Mouse (Mus musculus) heart, embryonic 16.5 days (tissue): ENCODE data around the gene Exoc7. TPM values are rescaled to one million over a fixed set of nuclear protein-coding genes. Genes with fewer than 3 reads are reported as not detected.

Experiments used
- ATAC-seq: fragments of 200-750 bp; cut with Nextera tagmentation; replicated peaks from 2 replicates; pipeline ENCODE4 v1.8.0; 2017; ENCODE audit warnings: moderate number of reproducible peaks; ENCODE audit not compliant: insufficient read depth, low FRiP score; ENCODE audit errors: extremely low read depth
- H3K27ac ChIP-seq: fragments of 300-500 bp; sonication (generic); 2 replicates; pipeline ENCODE4 v1.5.1; 2014; ENCODE audit warnings: mild to moderate bottlenecking, low read length, control low read depth, moderate library complexity
- H3K27me3 ChIP-seq: fragments of 300-500 bp; sonication (generic); 2 replicates; pipeline ENCODE4 v1.6.1; 2014; ENCODE audit warnings: low read length, mixed read lengths; ENCODE audit not compliant: control insufficient read depth, insufficient read depth
- H3K36me3 ChIP-seq: fragments of 300-500 bp; sonication (generic); 2 replicates; pipeline ENCODE4 v1.6.1; 2014; ENCODE audit not compliant: control insufficient read depth, insufficient read depth
- H3K4me1 ChIP-seq: fragments of 300-500 bp; sonication (generic); 2 replicates; pipeline ENCODE4 v1.6.1; 2014; ENCODE audit warnings: low read length, mixed read lengths; ENCODE audit not compliant: control insufficient read depth, insufficient read depth
- H3K4me2 ChIP-seq: fragments of 300-500 bp; sonication (generic); 2 replicates; pipeline ENCODE4 v1.6.1; 2014; ENCODE audit warnings: low read depth, mild to moderate bottlenecking, control low read depth, low read length
- H3K4me3 ChIP-seq: fragments of 300-500 bp; sonication (generic); 2 replicates; pipeline ENCODE4 v1.5.1; 2014; ENCODE audit warnings: mild to moderate bottlenecking, control low read depth, low read length
- H3K9ac ChIP-seq: fragments of 300-500 bp; sonication (generic); 2 replicates; pipeline ENCODE4 v1.6.1; 2014; ENCODE audit warnings: low read length, control low read depth
- H3K9me3 ChIP-seq: fragments of 300-500 bp; sonication (generic); replicated peaks from 2 replicates; pipeline ENCODE4 v1.6.1; 2016; ENCODE audit warnings: low read length; ENCODE audit not compliant: control insufficient read depth
- WGBS: fragments of 180-500 bp; shearing (Covaris S2); extraction: QIAGEN DNeasy Blood & Tissue Kit; methylation state at CpG from one replicate; pipeline ENCODE4 v1.1.7; 2014; 5-methylcytosine and 5-hydroxymethylcytosine counted together
- polyA plus RNA-seq: library from polyadenylated mRNA; unstranded; fragments of >200 nt; fragmentation: Nextera tagmentation; extraction: Ambion mirVana; gene quantifications from 2 replicates; pipeline ENCODE4 v1.2.1, GENCODE M21; 2015

Exoc7 gene
- polyA plus RNA-seq, 1 experiment from 2014 or later = 54.6 TPM

- no peaks in the 10 kb centered on the region for H3K36me3 ChIP-seq
Observed at GRCm38 (mm10) chr11:116326963-116327603, 20.1 kb upstream of the Exoc7 start.

GRCm38 (mm10) chr11:116318719-116319659 lies 12.0 kb upstream of the Exoc7 start:
- Histone ChIP-seq H3K27me3 (no peaks in the 10 kb centered on the region), H3K27ac (no peak overlapping the region)
- ATAC-seq = peak; percentile 85

More at GRCm38 (mm10) chr11:116326963-116327603, 20.1 kb upstream of the Exoc7 start:
- no peak overlapping the region for H3K27ac ChIP-seq
- H3K4me3 ChIP-seq = no peak overlapping the region
- 69% methylated on average over 7 of the region's 7 CpGs for WGBS
- H3K9me3 ChIP-seq = no peaks in the 10 kb centered on the region
- ATAC-seq = no peak
- no peak overlapping the region for H3K9ac ChIP-seq
- peaks cover 3% of the 10 kb centered on the region; the same call in 1 of the 2 replicates for H3K4me1 ChIP-seq
- no peak overlapping the region for H3K4me2 ChIP-seq
- H3K27me3 ChIP-seq = no peaks in the 10 kb centered on the region

DNA sequence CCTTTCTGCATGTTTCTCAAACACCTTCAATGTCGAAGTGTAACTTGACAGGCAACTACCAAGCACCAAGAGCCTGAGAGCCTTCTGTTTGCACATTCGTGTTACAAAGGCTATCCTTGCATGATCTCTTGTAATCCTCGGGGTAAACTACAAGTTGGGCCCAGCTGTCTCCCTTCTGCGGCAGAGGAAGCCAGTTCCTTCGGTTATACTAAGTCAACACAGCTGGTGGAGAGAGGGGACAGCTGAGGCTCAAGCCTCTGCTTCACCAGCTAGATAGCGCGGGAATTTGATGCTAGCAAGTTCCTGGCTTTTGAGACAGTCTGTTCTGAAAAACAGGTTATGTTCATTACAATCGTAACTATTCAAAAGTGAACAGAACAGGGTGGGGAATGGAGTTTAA lies 5.3 kb upstream of the Exoc7 start:
- no peak overlapping the region; the same call in 1 of the 2 replicates for H3K27ac ChIP-seq
- no peak overlapping the region for H3K9ac ChIP-seq
- no peaks in the 10 kb centered on the region for H3K36me3 ChIP-seq
- WGBS = 45% methylated on average over 8 of the region's 8 CpGs
- no peaks in the 10 kb centered on the region for H3K27me3 ChIP-seq
- no peak overlapping the region for H3K4me3 ChIP-seq
- ATAC-seq = no peak
- H3K4me1 ChIP-seq = no peaks in the 10 kb centered on the region
- no peaks in the 10 kb centered on the region for H3K9me3 ChIP-seq
- no peak overlapping the region for H3K4me2 ChIP-seq

More at GRCm38 (mm10) chr11:116318719-116319659, 12.0 kb upstream of the Exoc7 start:
- peak overlapping the region; percentile 53 for H3K4me3 ChIP-seq
- peak overlapping the region; percentile 95 for H3K4me2 ChIP-seq
- H3K9me3 ChIP-seq = no peaks in the 10 kb centered on the region
- H3K36me3 ChIP-seq = no peaks in the 10 kb centered on the region
- WGBS = under 1% methylated on average over 41 of the region's 41 CpGs
- H3K4me1 ChIP-seq = 0 out of 2 replicates have a peak, but pooled peaks cover 5% of the 10 kb centered on the region
- peak overlapping the region; percentile 77 for H3K9ac ChIP-seq

DNA sequence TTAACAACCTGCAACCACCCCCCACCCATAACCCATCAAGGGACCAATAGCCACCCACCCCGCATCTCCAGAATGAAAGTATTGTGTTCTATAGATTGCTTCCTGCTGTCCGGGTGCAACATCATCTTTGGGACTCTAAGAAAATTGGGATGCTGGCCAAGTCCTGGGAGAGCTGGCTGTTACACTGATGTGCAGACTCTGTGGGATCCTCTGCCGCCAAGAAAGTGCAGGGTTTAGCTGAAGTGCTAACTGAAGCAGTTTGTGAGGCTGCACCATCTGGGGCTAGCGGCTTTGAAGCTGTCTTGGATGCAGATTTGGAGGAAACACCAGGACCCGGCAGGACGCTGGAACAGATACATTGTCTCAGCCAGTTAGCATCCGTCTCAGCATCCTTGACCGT lies 4.1 kb upstream of the Exoc7 start:
- Histone ChIP-seq H3K27ac (no peak overlapping the region), H3K4me1 (peaks cover 3% of the 10 kb centered on the region; the same call in 1 of the 2 replicates), H3K4me3 (no peak overlapping the region), H3K27me3 (no peaks in the 10 kb centered on the region), H3K9me3 (no peaks in the 10 kb centered on the region), H3K9ac (no peak overlapping the region), H3K36me3 (no peaks in the 10 kb centered on the region), H3K4me2 (no peak overlapping the region)
- 34% methylated on average over 8 of the region's 8 CpGs for WGBS
- no peak for ATAC-seq

GRCm38 (mm10) chr11:116309601-116310000 lies 2.6 kb upstream of the Exoc7 start:
- no peak for ATAC-seq
- 57% methylated on average over 3 of the region's 3 CpGs for WGBS

DNA sequence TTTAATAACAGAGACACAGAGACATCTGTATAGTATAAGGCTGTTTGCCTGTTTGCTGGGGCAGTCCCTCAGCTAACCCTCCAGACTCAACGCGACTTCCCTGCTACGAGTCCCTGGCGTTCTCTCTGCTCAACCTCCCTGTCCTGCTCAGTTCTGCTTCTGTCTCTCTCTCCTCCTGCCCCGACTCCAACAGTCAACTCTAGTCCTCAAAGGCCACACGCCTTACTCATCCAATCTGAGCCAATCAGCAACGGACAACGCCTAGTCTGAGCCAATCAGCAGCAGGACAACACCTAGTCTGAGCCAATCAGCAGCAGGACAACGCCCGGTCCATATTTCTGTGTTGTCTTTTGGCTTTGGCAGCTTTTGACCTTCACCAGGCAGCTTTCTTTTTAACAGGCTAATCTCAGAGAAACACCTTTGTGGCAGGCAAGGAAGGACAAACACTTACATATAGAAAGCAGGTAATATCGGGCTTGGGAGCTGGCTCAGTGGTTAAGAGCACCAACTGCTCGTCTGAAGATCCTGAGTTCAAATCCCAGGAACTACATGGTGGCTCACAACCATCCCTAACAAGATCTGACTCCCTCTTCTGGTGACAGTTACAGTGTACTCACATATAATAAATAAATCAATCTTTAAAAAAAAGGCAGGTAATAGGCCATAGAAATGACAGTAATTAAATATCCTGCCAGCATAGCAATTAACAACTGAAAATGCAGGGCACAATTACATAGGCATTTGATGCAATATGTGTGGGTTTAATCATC lies 914 bp upstream of the Exoc7 start:
- 89% methylated on average over 12 of the region's 12 CpGs for WGBS
- peaks cover 8% of the 10 kb centered on the region for H3K4me1 ChIP-seq
- H3K36me3 ChIP-seq = peaks cover 20% of the 10 kb centered on the region
- no peak overlapping the region for H3K4me3 ChIP-seq
- H3K9ac ChIP-seq = no peak overlapping the region
- no peaks in the 10 kb centered on the region for H3K27me3 ChIP-seq
- ATAC-seq = no peak
- H3K27ac ChIP-seq = no peak overlapping the region
- no peak overlapping the region for H3K4me2 ChIP-seq
- 0 out of 2 replicates have a peak, but pooled peaks cover 3% of the 10 kb centered on the region for H3K9me3 ChIP-seq

More at GRCm38 (mm10) chr11:116309601-116310000, 2.6 kb upstream of the Exoc7 start:
- Histone ChIP-seq H3K9ac (no peak overlapping the region), H3K36me3 (peaks cover 7% of the 10 kb centered on the region; the same call in 1 of the 2 replicates), H3K9me3 (0 out of 2 replicates have a peak, but pooled peaks cover 3% of the 10 kb centered on the region), H3K27me3 (no peaks in the 10 kb centered on the region), H3K4me3 (no peak overlapping the region), H3K4me2 (no peak overlapping the region), H3K27ac (no peak overlapping the region), H3K4me1 (peaks cover 8% of the 10 kb centered on the region)

GRCm38 (mm10) chr11:116306126-116306982 lies 679 bp downstream of the Exoc7 start:
- peak; percentile 94 for ATAC-seq
- WGBS = 1% methylated on average over 53 of the region's 53 CpGs
- no peaks in the 10 kb centered on the region for H3K27me3 ChIP-seq
- H3K4me1 ChIP-seq = peaks cover 8% of the 10 kb centered on the region
- H3K4me2 ChIP-seq = peak overlapping the region; percentile 95
- H3K4me3 ChIP-seq = peak overlapping the region; percentile 77
- peak overlapping the region; percentile 85 for H3K9ac ChIP-seq
- H3K27ac ChIP-seq = peak overlapping the region; percentile 47; the same call in 1 of the 2 replicates
- H3K36me3 ChIP-seq = peaks cover 32% of the 10 kb centered on the region
- H3K9me3 ChIP-seq = 0 out of 2 replicates have a peak, but pooled peaks cover 3% of the 10 kb centered on the region

GRCm38 (mm10) chr11:116305423-116305822 lies 1.6 kb downstream of the Exoc7 start:
- Histone ChIP-seq H3K9me3 (0 out of 2 replicates have a peak, but pooled peaks cover 3% of the 10 kb centered on the region), H3K27me3 (no peaks in the 10 kb centered on the region), H3K4me2 (peak overlapping the region; percentile 95), H3K4me1 (peaks cover 8% of the 10 kb centered on the region), H3K36me3 (peaks cover 41% of the 10 kb centered on the region), H3K9ac (no peak overlapping the region), H3K27ac (no peak overlapping the region), H3K4me3 (peak overlapping the region; percentile 77)
- ATAC-seq = no peak
- 94% methylated on average over 2 of the region's 2 CpGs for WGBS
